Mouse (Mus musculus): ENCODE results near the gene Gan.

DNA sequence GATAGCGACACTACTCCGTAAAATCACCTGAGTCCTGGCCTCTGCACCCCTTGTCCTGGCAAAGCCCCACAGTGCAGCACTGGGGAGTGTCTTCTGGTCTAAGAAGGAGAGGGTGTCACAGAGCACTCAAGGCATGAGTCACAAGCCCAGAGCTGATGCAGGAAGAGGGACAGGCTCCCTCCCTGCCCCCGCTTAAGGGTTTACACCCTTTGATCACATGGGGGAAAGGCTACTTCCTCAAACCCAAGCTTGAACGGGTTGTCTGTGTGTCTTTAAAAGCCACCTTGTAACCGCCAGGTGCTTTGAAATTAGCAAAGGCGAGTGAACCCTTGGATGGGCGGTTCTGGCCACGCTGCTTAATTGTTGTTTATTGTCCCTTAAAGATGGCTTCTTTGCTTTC is 36.7 kb upstream of the Gan start:
- no peak for TF ChIP-seq CTCF (IDR thresholded peaks at IDR 0.05; ENCODE audit: low read depth)
- TF ChIP-seq EP300 (IDR thresholded peaks at IDR 0.05; ENCODE audit: low read depth): no peak
